Mouse (Mus musculus) embryonic facial prominence, embryonic 14.5 days (tissue): ENCODE measurements at regions not wholly inside any gene's neighbourhood (a gene's known extent, or its start where the extent isn't known, plus 50 kb on each side); places are given as distances from the start of the nearest gene placed in this dataset.

ENCODE experiments used
- ATAC-seq: fragments of 200-750 bp; cut with Nextera tagmentation; 2 replicates; pipeline ENCODE4 v1.8.0; 2017; ENCODE audit warnings: low read depth, moderate number of reproducible peaks, moderate TSS enrichment
- DNase-seq: peaks from one replicate; pipeline ENCODE4 v3.0.0-alpha.2; 2015; ENCODE audit warnings: low spot score
- H3K27ac ChIP-seq: fragments of 300-500 bp; sonication (generic); replicated peaks from 2 replicates; pipeline ENCODE4 v1.5.1; 2014; ENCODE audit warnings: low read depth, mild to moderate bottlenecking, low read length, moderate library complexity
- H3K27me3 ChIP-seq: fragments of 300-500 bp; sonication (generic); replicated peaks from 2 replicates; pipeline ENCODE4 v1.6.1; 2014; ENCODE audit warnings: low read length; ENCODE audit not compliant: control insufficient read depth, insufficient read depth
- H3K36me3 ChIP-seq: fragments of 300-500 bp; sonication (generic); 2 replicates; pipeline ENCODE4 v1.6.1; 2014; ENCODE audit warnings: low read length, mixed read lengths; ENCODE audit not compliant: control insufficient read depth, insufficient read depth
- H3K4me1 ChIP-seq: fragments of 300-500 bp; sonication (generic); 2 replicates; pipeline ENCODE4 v1.6.1; 2014; ENCODE audit warnings: antibody characterized with exemption, low read length; ENCODE audit not compliant: control insufficient read depth, insufficient read depth
- H3K4me2 ChIP-seq: fragments of 300-500 bp; sonication (generic); 2 replicates; pipeline ENCODE4 v1.6.1; 2014; ENCODE audit warnings: low read depth, mild to moderate bottlenecking, low read length, moderate library complexity, mixed read lengths
- H3K4me3 ChIP-seq: fragments of 300-500 bp; sonication (generic); 2 replicates; pipeline ENCODE4 v1.5.1; 2014; ENCODE audit warnings: low read depth, mild to moderate bottlenecking, low read length
- H3K9ac ChIP-seq: fragments of 300-500 bp; sonication (generic); 2 replicates; pipeline ENCODE4 v1.6.1; 2014; ENCODE audit warnings: low read depth, mild to moderate bottlenecking, low read length, moderate library complexity, mixed read lengths
- H3K9me3 ChIP-seq: fragments of 300-500 bp; sonication (generic); 2 replicates; pipeline ENCODE4 v1.6.1; 2016; ENCODE audit warnings: low read length; ENCODE audit not compliant: control insufficient read depth
- WGBS: fragments of 180-500 bp; shearing (Covaris S2); extraction: QIAGEN DNeasy Blood & Tissue Kit; methylation state at CpG from one replicate; pipeline ENCODE4 v1.1.7; 2014; 5-methylcytosine and 5-hydroxymethylcytosine counted together

- 88% methylated on average over 5 of the region's 5 CpGs for WGBS
- Histone ChIP-seq H3K27me3 (no peaks in the 10 kb centered on the region), H3K27ac (peak overlapping the region; percentile 84)
Observed at GRCm38 (mm10) chr16:44614235-44614634, 55.5 kb upstream of the Boc start.

GRCm38 (mm10) chr16:44612676-44613075 is 54.0 kb upstream of the Boc start:
- Histone ChIP-seq H3K27me3 (no peaks in the 10 kb centered on the region), H3K4me2 (no peak overlapping the region), H3K9ac (no peak overlapping the region), H3K4me1 (peaks cover 29% of the 10 kb centered on the region), H3K9me3 (0 out of 2 replicates have a peak, but pooled peaks cover under 1% of the 10 kb centered on the region), H3K36me3 (no peaks in the 10 kb centered on the region), H3K4me3 (no peak overlapping the region), H3K27ac (0 out of 2 replicates have a peak overlapping the region, but pooled peaks have one; percentile 39)
- DNase-seq = no peak
- WGBS = 65% methylated on average over 5 of the region's 5 CpGs
- ATAC-seq = no peak

More at GRCm38 (mm10) chr16:44614235-44614634, 55.5 kb upstream of the Boc start:
- DNase-seq (no peak), ATAC-seq (no peak)
- Histone ChIP-seq H3K9me3 (no peaks in the 10 kb centered on the region), H3K9ac (no peak overlapping the region), H3K4me2 (no peak overlapping the region), H3K4me1 (peaks cover 29% of the 10 kb centered on the region), H3K4me3 (no peak overlapping the region), H3K36me3 (no peaks in the 10 kb centered on the region)

GRCm38 (mm10) chr16:44611525-44611924 is 52.8 kb upstream of the Boc start:
- 74% methylated on average over 6 of the region's 6 CpGs for WGBS
- H3K36me3 ChIP-seq = no peaks in the 10 kb centered on the region
- no peak overlapping the region for H3K9ac ChIP-seq
- H3K9me3 ChIP-seq = 0 out of 2 replicates have a peak, but pooled peaks cover 7% of the 10 kb centered on the region
- no peak overlapping the region for H3K27ac ChIP-seq
- no peak for ATAC-seq
- no peak for DNase-seq
- no peaks in the 10 kb centered on the region for H3K27me3 ChIP-seq
- no peak overlapping the region for H3K4me3 ChIP-seq
- H3K4me2 ChIP-seq = no peak overlapping the region
- H3K4me1 ChIP-seq = peaks cover 19% of the 10 kb centered on the region

GRCm38 (mm10) chr16:44608586-44608985 is 49.9 kb upstream of the Boc start:
- Histone ChIP-seq H3K4me2 (no peak overlapping the region), H3K9me3 (0 out of 2 replicates have a peak, but pooled peaks cover 7% of the 10 kb centered on the region), H3K36me3 (no peaks in the 10 kb centered on the region), H3K27ac (no peak overlapping the region), H3K4me1 (peaks cover 8% of the 10 kb centered on the region), H3K9ac (no peak overlapping the region), H3K4me3 (no peak overlapping the region), H3K27me3 (no peaks in the 10 kb centered on the region)
- DNase-seq (no peak), ATAC-seq (no peak)
- WGBS = 93% methylated on average over 1 of the region's 1 CpGs
